Mouse (Mus musculus): ENCODE data around the gene Dusp18.

GRCm38 (mm10) chr11:3853031-3853430 lies 42.0 kb upstream of the Dusp18 start:
- no peak for TF ChIP-seq CTCF (IDR thresholded peaks at IDR 0.05; ENCODE audit: borderline replicate concordance, extremely low read depth, insufficient read depth, insufficient read length)
- no peak for TF ChIP-seq POLR2A (IDR thresholded peaks at IDR 0.05; ENCODE audit: borderline replicate concordance, extremely low read depth, insufficient read depth, insufficient read length, poor library complexity, severe bottlenecking)

Measured in brain, embryonic 14.5 days (tissue).